Mouse (Mus musculus) Muller cell, postnatal 12 days (primary cell): Measurements from ENCODE around the gene Map1s.

Source experiments
- DNase-seq: peaks from one replicate; pipeline ENCODE4 v3.0.0-alpha.2; 2015; ENCODE audit errors: inconsistent ontology term

The Map1s gene

DNA sequence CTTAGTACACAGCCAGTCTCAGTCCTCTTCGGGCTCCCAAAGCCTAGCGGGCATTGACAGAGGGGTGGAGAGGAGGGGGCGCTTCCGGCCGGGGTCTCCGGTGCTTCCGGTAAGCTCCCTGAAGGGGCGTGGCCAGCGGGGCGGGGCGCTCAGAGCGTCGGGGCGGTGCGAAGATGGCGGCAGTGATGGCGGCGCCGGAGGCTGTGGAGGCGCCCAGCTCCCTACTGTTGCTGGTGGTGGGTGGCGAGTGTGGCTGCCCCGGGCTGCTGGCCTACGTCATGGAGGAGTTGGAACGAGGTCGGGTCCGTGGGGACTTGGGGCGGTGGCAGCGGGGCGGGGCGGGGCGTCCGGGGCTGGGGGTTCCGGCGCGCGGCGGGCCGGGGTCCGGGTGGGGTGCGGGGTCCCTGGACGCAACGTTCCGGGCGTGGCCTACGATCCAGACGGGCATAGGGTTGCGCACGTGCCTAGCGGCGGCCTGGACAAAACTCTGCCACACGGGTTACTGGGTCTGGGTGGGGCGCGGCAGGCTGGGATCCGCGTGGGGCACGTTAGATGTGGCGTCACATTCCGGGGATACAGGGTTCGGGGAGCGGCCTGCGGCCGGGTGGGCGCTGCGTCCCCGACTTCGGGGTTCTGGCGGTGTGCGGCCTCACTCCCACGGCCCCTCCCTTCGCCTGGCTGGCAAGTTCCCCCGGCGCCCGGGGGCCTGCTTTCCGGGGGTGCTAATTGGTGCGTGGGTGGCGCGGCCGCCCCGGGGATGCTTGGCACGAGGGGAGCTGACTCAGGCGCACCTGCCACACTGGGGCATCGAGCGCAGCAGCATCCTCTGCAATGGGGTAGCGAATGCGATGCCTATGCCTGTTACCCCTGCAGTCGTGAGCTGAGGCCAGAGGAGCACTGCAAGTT is at the start of gene Map1s:
Map1s (plus strand) TSS at position 102 of the 906 bp plus-strand sequence.
- peak; percentile 94 for DNase-seq

DNA sequence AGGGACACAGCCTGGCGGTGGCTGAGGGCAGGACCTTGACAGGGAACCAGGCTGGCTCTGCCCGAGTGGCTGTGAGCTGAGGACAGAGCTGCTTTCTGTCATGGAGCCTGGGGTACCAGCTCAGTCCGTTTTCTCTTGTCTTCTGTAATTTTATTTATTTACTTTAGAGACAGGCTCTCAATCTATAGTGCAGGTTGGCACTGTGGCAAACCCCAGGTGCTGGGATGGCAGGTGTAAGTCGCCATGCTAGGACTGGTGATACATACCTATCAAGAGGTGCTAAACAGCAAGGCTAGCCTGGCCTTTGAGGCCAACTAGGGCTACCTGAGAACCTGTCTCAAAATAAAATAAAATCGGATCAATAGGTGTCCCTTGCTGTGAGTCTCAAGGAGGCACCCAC is 49.7 kb upstream of the Map1s start:
- DNase-seq, result no peak

DNA sequence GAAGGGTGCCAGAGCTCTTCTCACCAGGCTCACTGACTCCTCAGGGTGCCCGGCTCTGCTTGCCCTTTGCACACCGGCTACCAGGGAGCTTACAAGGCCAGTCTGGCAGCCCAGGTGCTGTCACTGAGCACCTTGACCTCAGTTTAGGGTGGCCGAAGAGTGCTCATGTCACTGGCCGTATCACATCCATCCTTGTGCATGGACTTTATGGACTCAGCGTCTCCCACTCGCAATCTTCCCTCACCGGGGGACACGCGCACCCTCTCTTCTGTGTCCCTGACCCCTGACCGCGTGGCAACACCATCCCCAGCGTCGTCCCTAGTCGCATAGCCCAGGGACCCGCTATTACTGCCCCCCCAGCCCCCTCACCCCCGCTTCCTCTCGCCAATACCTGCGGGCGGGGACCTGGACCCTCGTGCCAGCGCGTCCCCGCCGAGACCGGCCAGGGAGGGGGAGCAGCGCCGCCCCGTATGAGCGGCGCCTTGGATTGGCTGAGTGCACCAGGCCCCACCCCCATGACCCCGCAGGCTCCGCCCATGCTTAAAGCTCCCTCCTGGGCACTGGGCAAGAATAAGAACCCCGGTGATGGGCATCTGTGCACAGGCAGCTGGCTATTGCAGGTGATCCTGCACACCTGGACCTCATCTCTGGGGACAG is 49.1 kb upstream of the Map1s start:
- peak; percentile 76 for DNase-seq

DNA sequence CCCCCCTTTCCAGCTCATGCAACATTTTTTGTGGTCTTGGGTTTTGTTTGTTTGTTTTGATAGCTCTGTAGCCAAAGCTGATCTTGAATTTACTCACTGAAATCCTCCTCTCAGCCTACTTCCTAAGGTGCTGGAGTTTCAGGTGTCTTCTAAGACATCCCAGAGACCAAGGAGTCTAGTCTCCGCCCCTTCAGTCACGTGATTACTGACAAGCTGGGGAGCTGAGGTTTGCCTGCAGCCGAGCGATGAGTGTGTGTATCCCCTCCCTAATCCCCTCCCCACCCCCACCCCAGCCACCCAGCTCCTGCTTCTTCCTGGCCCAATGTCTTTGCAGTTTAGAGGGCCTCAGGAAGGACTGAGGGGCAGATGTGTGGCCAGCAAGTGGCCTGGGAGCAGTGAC is 48.2 kb upstream of the Map1s start:
- DNase-seq, result no peak

DNA sequence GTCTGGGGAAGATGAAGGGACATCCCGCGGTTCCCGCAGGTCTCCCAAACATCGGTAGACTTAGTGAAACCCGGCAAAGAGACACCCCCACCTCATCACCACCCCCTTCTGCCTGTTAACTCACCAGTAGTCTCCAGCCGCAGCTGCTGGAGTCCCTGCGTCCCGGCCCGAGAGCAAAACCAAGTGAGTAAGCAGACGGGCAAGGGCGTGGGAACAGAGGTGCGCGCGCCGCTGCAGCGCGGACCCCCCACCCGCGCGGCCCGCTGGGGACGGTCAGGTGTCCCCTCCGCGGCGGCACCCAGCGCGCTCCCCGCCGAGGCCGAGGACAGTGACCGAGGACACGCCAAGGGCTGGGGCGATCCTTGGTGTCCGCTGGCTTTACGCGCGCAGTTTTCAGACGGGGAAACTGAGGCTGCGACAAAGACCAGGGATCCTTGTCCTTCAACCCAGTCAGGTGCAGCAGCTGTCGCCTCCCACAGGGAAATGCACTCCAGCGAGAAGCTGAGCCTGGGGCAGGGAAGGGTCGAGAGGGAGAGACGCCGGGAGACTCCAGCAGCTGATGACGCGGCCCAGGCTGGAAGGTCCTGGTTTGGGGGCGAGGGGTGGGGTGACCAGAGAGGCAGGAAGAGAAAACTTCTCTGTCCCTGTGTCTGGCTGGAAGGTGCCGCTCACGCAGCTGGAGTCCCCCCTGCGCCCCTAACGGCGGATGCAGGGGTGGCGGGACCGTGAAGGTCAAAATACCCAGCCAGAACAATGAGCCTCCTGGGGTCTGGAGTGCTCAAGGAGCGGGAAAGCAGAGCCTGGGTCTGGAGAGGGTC is 42.7 kb upstream of the Map1s start, which contains the start of gene Kcnn1:
Kcnn1 (minus strand) TSS at position 435 of the 818 bp plus-strand sequence.
- DNase-seq, result no peak

DNA sequence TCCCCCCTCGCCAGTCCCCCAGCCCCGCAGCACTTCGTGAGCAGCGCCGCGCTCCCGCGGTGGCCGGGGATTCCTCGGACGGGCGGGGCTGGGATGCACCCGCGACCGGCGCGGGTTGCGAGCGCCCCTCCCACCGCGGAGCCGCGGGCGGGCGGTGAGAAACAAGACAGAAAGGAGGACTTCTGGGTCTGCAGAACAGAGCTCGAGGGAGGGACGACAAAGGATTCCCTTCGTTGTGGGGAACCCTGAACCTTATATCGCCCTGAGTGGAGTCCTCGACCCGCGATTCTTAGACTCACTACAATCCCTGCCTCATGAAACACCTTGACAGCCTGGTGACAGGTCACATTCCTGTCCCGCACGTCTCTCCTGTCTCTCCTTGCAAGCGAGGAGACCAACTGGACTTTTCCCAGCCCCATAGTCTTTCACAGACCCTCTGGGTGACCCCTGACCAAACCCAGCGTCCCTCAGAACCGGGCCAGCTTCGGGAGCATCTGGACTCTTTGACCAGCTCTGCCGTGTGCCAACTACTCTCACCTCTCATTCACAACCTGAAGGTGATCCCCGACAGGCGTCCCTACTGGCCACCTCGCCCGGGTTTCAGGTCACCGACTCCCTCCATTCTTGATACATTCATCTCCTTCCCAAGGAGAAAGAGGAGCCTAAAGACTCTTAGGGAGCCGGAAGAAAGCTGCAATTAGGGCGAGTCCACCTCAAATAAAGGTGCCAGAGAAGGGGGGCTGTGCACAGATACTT is 41.6 kb upstream of the Map1s start:
- peak; percentile 36 for DNase-seq

DNA sequence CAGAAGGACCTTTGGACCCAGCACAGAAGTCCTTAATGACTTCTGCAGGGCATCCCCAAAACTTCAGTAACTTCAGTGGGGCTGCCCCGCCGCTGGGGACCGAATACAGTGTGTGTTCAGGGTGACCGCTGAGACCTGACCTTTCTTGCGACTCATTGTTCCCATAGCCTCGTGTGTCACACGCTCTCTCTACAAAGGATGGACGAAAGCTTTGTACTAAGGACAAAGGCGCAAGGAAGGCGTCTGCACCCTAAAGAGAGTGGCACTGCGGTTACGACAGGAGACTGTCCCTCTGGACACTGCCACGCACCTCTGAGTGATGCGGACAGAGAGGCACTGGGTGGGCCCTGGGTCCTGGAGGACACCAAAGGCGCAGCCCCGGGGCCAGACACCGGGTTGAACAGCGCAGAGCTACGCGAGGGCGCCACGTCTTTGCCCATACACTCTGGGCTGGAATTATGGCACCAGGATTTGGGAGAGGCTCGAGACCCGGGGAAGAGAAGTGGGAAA is 41.0 kb upstream of the Map1s start:
- peak; percentile 45 for DNase-seq

DNA sequence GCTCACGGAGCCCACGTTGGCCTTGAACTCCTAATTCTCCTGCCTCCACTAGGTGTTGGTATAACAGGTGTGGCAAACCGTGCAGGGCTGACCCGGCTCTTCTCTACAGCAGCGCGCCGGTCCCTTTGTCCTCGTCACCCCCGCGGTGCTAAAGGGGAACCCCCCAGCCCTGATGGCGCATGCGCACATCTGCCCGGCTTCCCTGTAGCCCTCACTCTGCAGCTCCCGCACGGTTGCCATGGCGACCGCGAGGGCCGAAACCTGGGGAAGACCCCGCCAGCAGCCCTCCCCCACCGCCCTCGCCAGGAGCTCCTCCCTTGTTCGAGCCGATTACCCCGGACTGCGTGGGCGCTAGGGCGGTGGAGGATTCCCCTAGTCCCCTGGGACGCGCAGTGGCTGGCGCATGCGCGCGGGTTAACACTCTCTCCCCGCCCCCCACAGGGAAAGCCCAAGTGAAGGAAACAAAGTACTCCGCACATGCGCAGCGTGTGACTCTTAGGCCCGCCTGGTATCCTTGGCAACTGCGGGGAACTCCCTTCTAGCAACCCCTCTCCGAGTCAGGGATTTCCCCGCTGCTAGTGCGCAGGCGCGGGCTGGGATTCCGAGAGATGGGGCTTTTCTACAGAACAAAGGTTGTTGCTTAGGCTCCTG is 40.3 kb upstream of the Map1s start:
- DNase-seq, result peak; percentile 99

DNA sequence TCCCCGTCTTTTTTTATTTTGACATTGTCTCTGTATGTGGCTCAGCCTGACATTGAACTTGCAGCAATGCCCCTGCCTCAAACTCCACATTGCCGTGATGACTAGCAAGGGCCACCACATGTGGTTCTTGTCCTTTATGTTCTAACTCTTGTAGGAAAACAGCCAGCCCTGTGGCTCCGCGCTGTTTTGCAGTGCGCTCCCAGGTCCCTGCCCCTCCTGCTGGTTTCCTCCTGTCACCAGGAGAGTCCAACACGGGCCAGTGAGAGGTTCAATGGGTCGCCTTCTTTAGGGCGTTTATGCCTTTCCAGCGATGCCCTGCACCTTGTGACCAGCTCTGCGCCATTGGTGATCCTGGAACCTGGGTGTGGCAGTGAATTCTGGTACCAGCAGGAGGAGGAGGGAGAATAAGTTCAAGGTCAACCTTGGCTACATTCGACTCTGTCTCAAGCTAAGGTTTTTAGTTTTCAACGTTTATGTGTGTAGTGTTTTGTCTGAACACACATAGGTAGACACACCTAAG is 39.7 kb upstream of the Map1s start:
- DNase-seq, result no peak

DNA sequence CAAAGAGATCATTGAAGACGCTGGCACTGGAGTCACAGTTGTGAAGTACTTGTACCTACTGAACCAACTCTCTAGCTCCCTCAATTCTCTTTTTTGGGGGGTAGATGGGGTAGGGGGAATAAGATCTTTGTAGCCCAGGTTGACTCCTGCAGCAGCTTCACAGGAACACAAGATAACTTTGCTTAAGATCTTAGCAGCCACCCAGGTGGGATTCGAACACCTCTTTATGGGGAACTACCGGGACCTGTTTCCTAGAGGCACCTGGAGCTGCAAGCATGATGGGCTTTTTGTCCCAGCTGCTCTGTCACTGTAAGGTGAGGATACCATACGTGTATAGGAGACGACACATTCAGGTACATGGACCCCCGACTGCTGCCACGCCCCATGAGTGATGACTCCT is 39.2 kb upstream of the Map1s start:
- DNase-seq, result no peak

DNA sequence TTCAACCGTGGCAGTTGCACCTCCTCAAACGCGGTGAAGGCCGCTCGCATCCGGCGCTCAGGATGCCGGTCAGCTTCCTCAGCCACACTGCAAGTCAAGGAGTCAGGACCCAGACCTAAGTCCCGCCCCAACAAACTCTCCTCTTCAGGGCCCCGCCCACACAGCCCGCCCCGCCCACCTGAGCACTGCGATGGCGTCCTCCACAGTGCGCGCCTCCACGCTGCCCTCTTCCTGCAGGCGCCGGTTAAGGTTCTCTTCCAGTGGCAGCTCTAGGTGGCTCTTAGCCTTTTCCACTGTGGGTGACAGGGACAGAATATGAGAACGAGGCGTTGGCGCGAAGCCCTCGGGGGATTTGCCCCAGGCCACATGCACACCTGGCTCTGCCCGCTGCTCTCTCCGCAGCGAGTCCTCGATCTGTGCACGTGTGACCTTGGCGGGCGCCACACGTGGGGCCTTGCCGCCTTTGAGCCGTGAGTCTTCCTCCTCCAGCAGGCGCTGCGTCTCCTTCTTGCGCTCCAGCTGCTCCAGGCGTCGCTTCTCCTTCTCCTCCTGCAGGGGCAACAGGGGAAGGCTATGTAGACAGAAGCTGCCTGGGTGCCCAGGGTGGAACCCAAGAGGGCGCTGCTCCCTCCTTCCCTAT is 37.1 kb upstream of the Map1s start:
- DNase-seq, result no peak

DNA sequence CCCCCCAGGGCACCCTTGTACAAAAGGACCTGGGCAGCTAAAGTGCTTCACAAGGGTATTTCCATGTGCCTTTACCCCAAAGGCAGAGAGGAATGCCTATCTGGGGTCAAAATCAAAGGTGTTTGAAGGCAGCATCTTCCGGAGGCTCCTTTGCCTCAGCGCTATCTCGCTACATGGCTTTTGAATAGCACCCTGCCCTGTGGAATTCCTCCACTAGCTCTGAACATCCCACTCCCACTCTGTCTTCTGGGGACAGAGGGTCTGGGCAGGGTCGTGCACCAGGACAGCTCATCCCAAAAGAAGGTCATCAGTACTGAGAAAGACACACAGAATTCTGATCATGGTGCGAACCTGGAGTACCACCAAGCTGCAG is 36.5 kb upstream of the Map1s start:
- no peak for DNase-seq

DNA sequence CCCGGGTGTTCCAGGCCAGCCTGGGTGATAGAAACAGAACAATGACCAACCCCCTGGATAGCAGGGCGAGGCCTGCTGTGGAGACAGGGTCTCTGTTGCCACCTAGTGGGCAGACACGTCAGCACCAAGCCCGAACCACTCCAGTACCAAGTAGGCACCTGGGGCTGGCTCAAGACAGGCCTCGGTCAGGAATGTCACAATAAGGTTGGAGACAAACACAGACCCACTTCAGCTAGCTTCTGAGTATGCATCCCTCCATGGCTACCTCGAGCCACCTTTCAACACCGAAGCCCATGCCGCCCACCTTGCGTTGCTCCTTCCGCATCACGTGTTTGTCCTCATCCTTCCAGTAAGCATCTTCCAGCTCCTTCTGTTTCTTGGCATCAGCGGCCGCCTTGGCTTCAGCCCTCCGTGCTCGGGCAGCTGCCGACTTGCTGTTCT is 36.1 kb upstream of the Map1s start:
- no peak for DNase-seq

DNA sequence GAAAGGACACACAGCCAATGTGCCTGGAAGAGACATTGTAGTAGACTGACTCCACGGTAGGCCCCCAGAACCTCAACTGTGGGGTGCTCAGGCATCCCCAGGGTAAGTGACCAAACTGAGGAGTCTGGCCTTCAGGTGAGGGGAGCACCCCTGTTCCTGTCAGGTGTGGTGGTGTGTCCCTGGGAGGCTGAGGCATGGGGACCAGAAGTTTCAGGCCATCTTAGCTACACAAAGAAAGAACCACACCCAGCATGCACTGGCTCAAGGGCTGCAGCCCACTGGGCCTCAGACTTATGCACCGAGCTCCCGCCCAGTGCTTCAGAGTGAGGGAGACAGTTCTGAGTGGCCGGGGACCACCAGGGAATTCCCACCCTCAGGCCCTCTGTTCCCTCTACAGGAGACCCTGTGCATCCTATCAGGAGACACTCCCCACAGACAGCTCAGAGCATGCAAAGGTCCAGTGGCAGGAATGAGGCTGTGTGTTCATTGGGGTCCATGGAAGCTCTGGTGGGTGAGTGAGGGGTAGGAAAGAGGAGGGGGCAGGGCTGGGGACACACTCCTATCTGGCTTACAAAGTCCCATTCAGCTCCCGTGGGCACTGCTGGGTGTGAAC is 34.4 kb upstream of the Map1s start:
- no peak for DNase-seq

DNA sequence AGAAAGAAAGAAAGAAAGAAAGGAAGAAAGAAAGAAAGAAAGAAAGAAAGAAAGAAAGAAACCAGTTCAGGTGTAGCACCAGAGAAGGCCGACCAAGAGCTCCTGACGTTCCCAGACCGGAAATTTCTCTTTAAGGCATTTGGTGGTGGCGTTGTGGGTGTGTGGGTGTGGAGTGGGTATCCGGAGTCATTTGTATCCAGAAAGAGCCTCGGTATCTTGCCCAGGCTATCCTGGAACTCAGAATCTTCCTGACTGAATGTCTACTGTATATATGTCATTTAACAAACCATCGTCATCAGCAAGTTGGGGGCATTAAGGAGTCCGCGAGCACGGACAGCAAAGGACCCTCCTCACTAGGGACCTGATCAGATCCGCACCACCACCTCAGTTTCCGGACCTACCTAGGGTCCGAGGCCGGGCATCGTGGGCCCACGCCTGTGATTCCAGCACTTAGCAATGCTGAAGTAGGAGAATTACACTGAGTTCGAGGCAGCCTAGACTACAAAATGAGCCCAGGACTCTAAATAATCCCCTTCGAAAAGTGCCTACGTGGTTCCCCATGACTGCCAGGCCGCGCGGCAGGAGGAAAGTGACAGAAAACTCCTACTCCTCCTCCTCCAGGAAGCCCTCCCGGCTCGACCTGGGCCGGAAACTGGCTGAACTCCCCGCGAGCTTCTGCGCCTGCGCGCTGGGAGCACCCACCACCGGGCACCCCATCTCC is 32.9 kb upstream of the Map1s start:
- no peak for DNase-seq

DNA sequence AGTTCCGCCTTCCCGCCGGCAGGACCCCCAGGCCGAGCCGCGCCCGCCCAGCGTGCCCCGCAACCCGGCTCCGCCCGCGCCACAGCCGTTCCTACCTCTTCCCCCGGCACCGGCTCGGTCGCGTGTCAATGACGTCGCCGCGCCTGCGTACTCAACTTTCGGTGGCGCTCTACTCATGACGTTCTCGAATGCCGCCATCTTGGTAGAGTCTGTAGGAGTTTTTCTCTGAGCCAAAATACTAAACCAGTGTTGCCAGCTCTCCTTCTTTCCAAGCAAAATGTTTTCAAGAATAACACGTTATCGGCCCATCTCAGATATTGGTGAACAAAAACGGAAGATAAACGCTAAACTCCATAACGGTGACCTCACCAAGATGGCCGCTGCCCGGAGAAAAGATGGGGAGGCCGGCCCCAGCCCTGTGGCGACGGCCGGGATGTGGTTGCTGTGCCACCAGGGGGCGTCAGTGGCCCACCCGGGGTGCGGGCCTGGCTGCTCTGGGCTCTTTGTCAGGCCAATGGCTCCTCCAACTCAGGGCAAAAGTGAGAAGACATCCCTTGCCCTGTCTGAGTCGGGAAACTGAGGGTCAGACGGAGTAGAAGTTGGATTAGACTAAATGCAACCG is 32.3 kb upstream of the Map1s start, which contains the start of gene Ccdc124:
Ccdc124 (minus strand) TSS at position 572 of the 622 bp plus-strand sequence.
- DNase-seq, result peak; percentile 97

DNA sequence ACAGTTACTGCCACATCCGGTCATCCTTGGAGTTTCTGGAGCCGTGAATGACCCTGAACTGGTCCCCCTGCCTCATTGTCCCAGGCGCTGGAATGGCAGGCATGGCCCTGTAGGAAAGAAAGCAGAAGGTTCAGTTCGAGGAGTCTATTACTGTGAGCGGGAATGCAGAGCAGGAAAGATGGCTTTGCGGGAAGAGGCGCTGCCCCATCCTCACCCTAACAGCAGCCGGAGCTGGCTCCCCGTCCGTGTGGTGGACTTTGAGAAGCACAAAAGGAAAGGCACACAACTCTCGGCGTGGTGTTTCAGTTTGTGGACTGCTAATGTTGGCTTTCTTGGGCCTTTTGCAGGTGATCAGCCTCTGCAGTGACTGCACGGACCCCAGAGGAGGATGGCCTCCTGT is 31.3 kb upstream of the Map1s start:
- no peak for DNase-seq

DNA sequence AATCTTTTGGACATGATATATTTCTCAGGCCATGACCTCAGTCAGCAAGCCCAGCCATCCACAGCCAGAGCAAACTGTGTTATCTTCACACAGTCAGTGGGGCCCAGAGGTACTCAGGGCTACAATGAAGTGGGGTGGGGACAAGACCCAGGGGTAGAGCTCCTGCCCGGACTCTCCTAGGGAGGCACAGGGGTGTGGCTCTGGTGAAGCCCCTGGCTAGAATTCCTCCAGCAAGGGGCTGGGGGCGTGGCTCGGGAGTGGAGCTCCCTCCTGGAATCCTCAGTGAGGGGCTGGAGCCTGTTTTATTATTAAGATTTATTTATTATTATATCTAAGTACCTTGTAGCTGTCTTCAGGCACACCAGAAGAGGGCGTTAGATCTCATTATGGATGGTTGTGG is 29.4 kb upstream of the Map1s start:
- no peak for DNase-seq
